Mouse (Mus musculus) stomach, postnatal 0 days (tissue): ENCODE results near the gene Chst15. TPM values are rescaled to one million over a fixed set of nuclear protein-coding genes. Genes with fewer than 3 reads are reported as not detected.

Experiments
- ATAC-seq: fragments of 200-750 bp; cut with Nextera tagmentation; 2 replicates; pipeline ENCODE4 v1.8.0; 2017; ENCODE audit not compliant: low FRiP score, low TSS enrichment
- DNase-seq: peaks from one replicate; pipeline ENCODE4 v3.0.0-alpha.2; 2016; ENCODE audit warnings: low spot score
- H3K27ac ChIP-seq: fragments of 300-500 bp; sonication (generic); replicated peaks from 2 replicates; pipeline ENCODE4 v1.5.1; 2014; ENCODE audit warnings: mild to moderate bottlenecking, control low read depth
- H3K27me3 ChIP-seq: fragments of 300-500 bp; sonication (generic); 2 replicates; pipeline ENCODE4 v1.6.1; 2014; ENCODE audit warnings: low read length; ENCODE audit not compliant: control insufficient read depth, insufficient read depth
- H3K36me3 ChIP-seq: fragments of 300-500 bp; sonication (generic); 2 replicates; pipeline ENCODE4 v1.6.1; 2014; ENCODE audit warnings: low read length, mixed read lengths; ENCODE audit not compliant: control insufficient read depth, insufficient read depth
- H3K4me1 ChIP-seq: fragments of 300-500 bp; sonication (generic); replicated peaks from 2 replicates; pipeline ENCODE4 v1.6.1; 2014; ENCODE audit warnings: antibody characterized with exemption; ENCODE audit not compliant: control insufficient read depth, insufficient read depth
- H3K4me2 ChIP-seq: fragments of 300-500 bp; sonication (generic); replicated peaks from 2 replicates; pipeline ENCODE4 v1.6.1; 2014; ENCODE audit warnings: low read depth, mild to moderate bottlenecking, control low read depth, moderate library complexity
- H3K4me3 ChIP-seq: fragments of 300-500 bp; sonication (generic); 2 replicates; pipeline ENCODE4 v1.5.1; 2014; ENCODE audit warnings: low read depth, low read length, control low read depth
- H3K9ac ChIP-seq: fragments of 300-500 bp; sonication (generic); 2 replicates; pipeline ENCODE4 v1.6.1; 2014; ENCODE audit warnings: mild to moderate bottlenecking, low read length, control low read depth, mixed read lengths
- H3K9me3 ChIP-seq: fragments of 300-500 bp; sonication (generic); 2 replicates; pipeline ENCODE4 v1.6.1; 2016; ENCODE audit warnings: low read length; ENCODE audit not compliant: control insufficient read depth
- CTCF ChIP-seq: IDR thresholded peaks from 2 replicates; pipeline ENCODE4 v1.5.1; 2016; ENCODE audit warnings: antibody characterized with exemption, low read depth, mild to moderate bottlenecking, moderate library complexity
- EP300 ChIP-seq: optimal IDR thresholded peaks from 2 replicates; pipeline ENCODE3; 2016; ENCODE audit warnings: antibody characterized with exemption
- WGBS: fragments of 180-500 bp; shearing (Covaris S2); extraction: QIAGEN DNeasy Blood & Tissue Kit; methylation state at CpG from one replicate; pipeline ENCODE4 v1.1.7; 2014; 5-methylcytosine and 5-hydroxymethylcytosine counted together
- polyA plus RNA-seq: library from polyadenylated mRNA; unstranded; fragments of >200 nt; fragmentation: Nextera tagmentation; extraction: Ambion mirVana; gene quantifications from 2 replicates; pipeline ENCODE4 v1.2.1, GENCODE M21; 2015

The Chst15 gene
- polyA plus RNA-seq, 1 experiment from 2014 or later, result 11.5 TPM

GRCm38 (mm10) chr7:132316101-132317035, 660 bp downstream of the Chst15 start:
- H3K36me3 ChIP-seq, result no peaks in the 10 kb centered on the region
- peak overlapping the region; percentile 97 for H3K27ac ChIP-seq
- peak overlapping the region; percentile 86 for H3K9ac ChIP-seq
- ATAC-seq (peak; percentile 76), DNase-seq (peak; percentile 73)
- TF ChIP-seq CTCF (peak; percentile 67), EP300 (no peak)
- H3K4me1 ChIP-seq, result peaks cover 3% of the 10 kb centered on the region; the same call in 1 of the 2 replicates
- no peaks in the 10 kb centered on the region for H3K27me3 ChIP-seq
- H3K9me3 ChIP-seq, result no peaks in the 10 kb centered on the region
- WGBS, result under 1% methylated on average over 78 of the region's 79 CpGs
- peak overlapping the region; percentile 91 for H3K4me2 ChIP-seq
- peak overlapping the region; percentile 90 for H3K4me3 ChIP-seq

- Histone ChIP-seq H3K9ac (peak overlapping the region; percentile 86), H3K4me3 (peak overlapping the region; percentile 90), H3K4me2 (peak overlapping the region; percentile 91), H3K27me3 (no peaks in the 10 kb centered on the region), H3K9me3 (no peaks in the 10 kb centered on the region), H3K4me1 (peaks cover 7% of the 10 kb centered on the region), H3K36me3 (no peaks in the 10 kb centered on the region), H3K27ac (peak overlapping the region; percentile 97)
- 1% methylated on average over 51 of the region's 51 CpGs for WGBS
- DNase-seq (peak; percentile 87), ATAC-seq (peak; percentile 60)
- TF ChIP-seq EP300 (no peak), CTCF (peak; percentile 79)
Measured at GRCm38 (mm10) chr7:132315149-132316091, 1.6 kb downstream of the Chst15 start.

DNA sequence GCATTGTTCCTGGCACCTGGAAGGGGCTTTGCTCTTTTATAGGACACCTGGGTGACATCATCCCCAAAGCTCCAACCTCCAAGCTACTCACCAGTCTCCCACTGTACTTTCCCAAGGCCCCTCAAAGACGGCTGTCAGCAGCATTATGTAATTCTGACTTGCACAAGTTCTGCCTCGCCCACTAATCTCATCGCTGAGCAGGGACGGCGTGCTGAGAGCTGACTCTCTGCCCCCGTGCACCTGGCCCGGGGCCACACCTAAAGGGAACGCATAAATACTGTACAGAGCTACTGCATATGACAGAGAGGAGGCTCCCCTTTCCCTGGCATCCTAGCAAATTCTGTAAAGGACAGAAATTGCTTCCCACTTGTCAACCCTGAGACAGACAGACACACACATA, 4.6 kb downstream of the Chst15 start:
- H3K4me1 ChIP-seq, result peaks cover 18% of the 10 kb centered on the region
- no peak overlapping the region for H3K4me2 ChIP-seq
- no peaks in the 10 kb centered on the region for H3K9me3 ChIP-seq
- H3K27ac ChIP-seq, result no peak overlapping the region
- H3K36me3 ChIP-seq, result no peaks in the 10 kb centered on the region
- no peak overlapping the region for H3K4me3 ChIP-seq
- peak; percentile 20; the same call in 1 of the 2 replicates for ATAC-seq
- peak; percentile 50 for DNase-seq
- 16% methylated on average over 8 of the region's 8 CpGs for WGBS
- no peak for TF ChIP-seq EP300
- TF ChIP-seq CTCF, result no peak
- H3K9ac ChIP-seq, result no peak overlapping the region
- H3K27me3 ChIP-seq, result no peaks in the 10 kb centered on the region

- Histone ChIP-seq H3K4me2 (no peak overlapping the region; the same call in 1 of the 2 replicates), H3K36me3 (no peaks in the 10 kb centered on the region), H3K4me3 (no peak overlapping the region), H3K9me3 (no peaks in the 10 kb centered on the region), H3K27me3 (no peaks in the 10 kb centered on the region), H3K4me1 (peaks cover 22% of the 10 kb centered on the region), H3K9ac (no peak overlapping the region), H3K27ac (peak overlapping the region; percentile 75)
- ATAC-seq, result peak; percentile 43; the same call in 1 of the 2 replicates
- TF ChIP-seq CTCF, result 0 out of 2 replicates have a peak, but pooled peaks have one; percentile 14
- no peak for TF ChIP-seq EP300
- DNase-seq, result no peak
- WGBS, result 7% methylated on average over 5 of the region's 5 CpGs
Measured at GRCm38 (mm10) chr7:132308537-132309191, 8.4 kb downstream of the Chst15 start.

GRCm38 (mm10) chr7:132307722-132308271, 9.2 kb downstream of the Chst15 start:
- Histone ChIP-seq H3K36me3 (no peaks in the 10 kb centered on the region), H3K9ac (no peak overlapping the region), H3K4me2 (no peak overlapping the region), H3K9me3 (no peaks in the 10 kb centered on the region), H3K27me3 (no peaks in the 10 kb centered on the region), H3K4me3 (no peak overlapping the region), H3K4me1 (peaks cover 19% of the 10 kb centered on the region), H3K27ac (peak overlapping the region; percentile 75)
- TF ChIP-seq CTCF, result no peak
- no peak for TF ChIP-seq EP300
- DNase-seq (no peak), ATAC-seq (peak; percentile 17; the same call in 1 of the 2 replicates)
- 38% methylated on average over 6 of the region's 6 CpGs for WGBS
